Mouse (Mus musculus) intestine, embryonic 14.5 days (tissue): ENCODE data around the gene Uchl4. TPM values are rescaled to one million over a fixed set of nuclear protein-coding genes. Genes with fewer than 3 reads are reported as not detected.

Source experiments
- ATAC-seq: fragments of 200-750 bp; cut with Nextera tagmentation; replicated peaks from 2 replicates; pipeline ENCODE4 v1.8.0; 2017; ENCODE audit warnings: low read depth, moderate number of reproducible peaks, moderate TSS enrichment, moderate library complexity; ENCODE audit not compliant: low FRiP score, low TSS enrichment
- DNase-seq: peaks from one replicate; pipeline ENCODE4 v3.0.0-alpha.2; 2018; ENCODE audit warnings: low spot score
- H3K27ac ChIP-seq: fragments of 300-500 bp; sonication (generic); 2 replicates; pipeline ENCODE4 v1.5.1; 2014; ENCODE audit warnings: low read depth, mild to moderate bottlenecking, control low read depth
- H3K27me3 ChIP-seq: fragments of 300-500 bp; sonication (generic); replicated peaks from 2 replicates; pipeline ENCODE4 v1.6.1; 2014; ENCODE audit warnings: low read length, control low read depth; ENCODE audit not compliant: control insufficient read depth, insufficient read depth
- H3K36me3 ChIP-seq: fragments of 300-500 bp; sonication (generic); 2 replicates; pipeline ENCODE4 v1.6.1; 2014; ENCODE audit warnings: low read length, control low read depth; ENCODE audit not compliant: control insufficient read depth, insufficient read depth
- H3K4me1 ChIP-seq: fragments of 300-500 bp; sonication (generic); replicated peaks from 2 replicates; pipeline ENCODE4 v1.6.1; 2014; ENCODE audit warnings: low read length, control low read depth, mixed read lengths; ENCODE audit not compliant: control insufficient read depth, insufficient read depth
- H3K4me2 ChIP-seq: fragments of 300-500 bp; sonication (generic); 2 replicates; pipeline ENCODE4 v1.6.1; 2014; ENCODE audit warnings: low read length
- H3K4me3 ChIP-seq: fragments of 300-500 bp; sonication (generic); 2 replicates; pipeline ENCODE4 v1.5.1; 2014; ENCODE audit warnings: low read depth, low read length, control low read depth, mixed read lengths
- H3K9ac ChIP-seq: fragments of 300-500 bp; sonication (generic); 2 replicates; pipeline ENCODE4 v1.6.1; 2014; ENCODE audit warnings: mild to moderate bottlenecking, low read length
- H3K9me3 ChIP-seq: fragments of 300-500 bp; sonication (generic); 2 replicates; pipeline ENCODE4 v1.6.1; 2016; ENCODE audit warnings: low read length, control low read depth; ENCODE audit not compliant: control insufficient read depth
- WGBS: fragments of 180-500 bp; shearing (Covaris S2); extraction: QIAGEN DNeasy Blood & Tissue Kit; methylation state at CpG from one replicate; pipeline ENCODE4 v1.1.7; 2014; 5-methylcytosine and 5-hydroxymethylcytosine counted together
- polyA plus RNA-seq: library from polyadenylated mRNA; unstranded; fragments of >200 nt; fragmentation: Nextera tagmentation; extraction: Ambion mirVana; gene quantifications from 2 replicates; pipeline ENCODE4 v1.2.1, GENCODE M21; 2014

Gene Uchl4
- polyA plus RNA-seq, 1 experiment from 2014 or later: 4.2 TPM

DNA sequence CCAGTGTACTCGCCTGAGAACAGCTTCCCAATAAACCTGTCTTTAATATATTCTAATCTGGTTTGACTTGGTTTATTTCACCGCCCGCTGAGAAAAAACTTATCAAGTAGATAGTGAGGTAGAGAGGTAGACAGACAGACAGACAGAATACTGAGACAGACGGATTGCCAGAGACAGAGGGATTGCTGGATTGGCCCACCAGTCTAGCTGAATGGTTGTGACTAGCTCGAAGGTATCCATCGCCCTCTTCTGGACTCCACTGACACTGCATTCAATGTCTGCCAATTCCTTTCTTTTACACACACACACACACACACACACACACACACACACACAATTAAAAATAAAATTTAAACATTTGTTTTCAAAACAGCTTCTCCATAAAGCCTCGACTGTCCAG lies 37.6 kb downstream of the Uchl4 start:
- Histone ChIP-seq H3K4me2 (no peak overlapping the region), H3K27me3 (no peaks in the 10 kb centered on the region), H3K27ac (no peak overlapping the region), H3K4me3 (no peak overlapping the region), H3K4me1 (no peaks in the 10 kb centered on the region), H3K9me3 (no peaks in the 10 kb centered on the region), H3K9ac (no peak overlapping the region), H3K36me3 (no peaks in the 10 kb centered on the region)
- DNase-seq (peak; percentile 65), ATAC-seq (no peak)
- 42% methylated on average over 7 of the region's 7 CpGs for WGBS

DNA sequence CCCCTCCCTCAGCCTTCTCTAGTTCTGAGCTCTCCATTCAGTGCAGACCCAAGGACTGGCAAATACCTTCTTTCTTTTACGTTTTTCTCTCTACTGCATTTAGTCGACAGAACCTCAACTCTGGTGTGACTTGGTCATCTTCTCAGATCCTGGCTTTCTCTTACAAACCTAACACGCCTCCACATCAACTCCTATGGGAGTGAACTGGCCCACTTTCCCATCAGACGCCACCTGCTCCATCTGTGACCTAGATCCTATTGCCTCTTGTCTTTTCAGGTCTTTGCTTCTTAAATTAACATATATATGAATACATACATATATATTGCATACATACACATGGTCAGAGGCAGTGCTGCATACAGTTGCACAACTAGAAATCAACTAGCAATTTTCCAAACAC lies 38.8 kb downstream of the Uchl4 start:
- WGBS: 78% methylated on average over 4 of the region's 4 CpGs
- H3K4me2 ChIP-seq: no peak overlapping the region
- H3K9ac ChIP-seq: no peak overlapping the region
- H3K36me3 ChIP-seq: no peaks in the 10 kb centered on the region
- no peak overlapping the region for H3K27ac ChIP-seq
- ATAC-seq (no peak), DNase-seq (no peak)
- no peaks in the 10 kb centered on the region for H3K27me3 ChIP-seq
- no peaks in the 10 kb centered on the region for H3K4me1 ChIP-seq
- no peaks in the 10 kb centered on the region for H3K9me3 ChIP-seq
- no peak overlapping the region for H3K4me3 ChIP-seq

DNA sequence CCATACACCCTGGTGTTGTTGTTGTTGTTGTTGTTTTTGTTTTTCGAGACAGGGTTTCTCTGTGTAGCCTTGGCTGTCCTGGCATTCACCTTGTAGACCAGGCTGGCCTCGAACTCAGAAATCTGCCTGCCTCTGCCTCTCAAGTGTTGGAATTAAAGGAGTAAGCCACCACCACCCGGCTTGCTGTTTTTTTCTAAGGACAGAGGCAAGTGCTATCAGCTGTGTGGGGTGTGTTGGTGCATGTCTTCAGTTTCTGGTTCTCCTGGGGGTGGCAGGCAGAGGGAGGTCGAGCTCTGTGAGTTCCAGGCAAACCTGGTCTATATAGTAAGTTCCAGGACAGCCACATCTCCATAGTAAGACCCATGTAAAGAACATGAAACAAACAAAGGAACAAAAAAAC lies 39.3 kb downstream of the Uchl4 start:
- no peaks in the 10 kb centered on the region for H3K4me1 ChIP-seq
- H3K27ac ChIP-seq: no peak overlapping the region
- H3K4me3 ChIP-seq: no peak overlapping the region
- no peak for DNase-seq
- H3K9ac ChIP-seq: no peak overlapping the region
- no peaks in the 10 kb centered on the region for H3K27me3 ChIP-seq
- WGBS: 77% methylated on average over 4 of the region's 4 CpGs
- no peak for ATAC-seq
- H3K36me3 ChIP-seq: no peaks in the 10 kb centered on the region
- no peaks in the 10 kb centered on the region for H3K9me3 ChIP-seq
- H3K4me2 ChIP-seq: no peak overlapping the region

DNA sequence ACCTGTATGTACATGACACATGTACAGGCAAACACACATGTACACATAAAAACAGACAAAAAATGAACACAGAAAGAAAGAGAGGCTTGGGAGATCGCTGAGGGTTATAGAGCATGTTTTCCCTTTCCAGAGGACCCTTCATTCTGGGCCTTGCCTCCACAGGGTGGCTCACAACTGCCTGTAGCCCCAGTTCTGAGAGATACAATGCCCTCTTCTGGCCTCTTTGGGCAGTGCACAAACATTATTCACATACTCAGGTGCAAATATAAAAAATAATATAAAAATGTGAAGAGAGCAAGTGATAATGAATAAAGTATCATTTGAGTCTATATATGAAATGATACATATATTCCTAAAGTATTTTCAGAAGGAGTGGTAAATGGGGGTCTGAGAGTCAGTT lies 39.9 kb downstream of the Uchl4 start:
- H3K9me3 ChIP-seq: no peaks in the 10 kb centered on the region
- 61% methylated on average over 1 of the region's 1 CpGs for WGBS

DNA sequence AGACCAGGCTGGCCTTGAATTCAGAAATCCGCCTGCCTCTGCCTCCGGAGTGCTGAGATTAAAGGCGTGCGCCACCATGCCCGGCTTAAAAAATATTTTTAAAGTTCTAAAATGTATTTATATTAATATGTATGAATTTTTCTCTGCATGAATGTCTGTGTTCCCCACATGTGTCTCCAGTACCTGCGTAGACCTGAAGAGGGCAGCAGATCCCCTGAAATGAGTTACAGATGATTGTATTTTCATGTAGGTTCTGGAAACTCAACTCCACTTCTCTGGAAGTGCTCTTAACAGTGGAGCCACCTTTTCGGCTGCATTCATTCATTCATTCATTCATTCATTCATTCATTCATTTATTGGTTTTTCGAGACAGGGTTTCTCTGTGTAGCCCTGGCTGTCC lies 42.7 kb downstream of the Uchl4 start:
- ATAC-seq (no peak), DNase-seq (peak; percentile 86)
- Histone ChIP-seq H3K36me3 (no peaks in the 10 kb centered on the region), H3K4me2 (no peak overlapping the region), H3K4me3 (no peak overlapping the region), H3K9ac (no peak overlapping the region), H3K4me1 (peaks cover 8% of the 10 kb centered on the region), H3K27me3 (no peaks in the 10 kb centered on the region), H3K27ac (no peak overlapping the region), H3K9me3 (no peaks in the 10 kb centered on the region)
- 67% methylated on average over 8 of the region's 8 CpGs for WGBS

More for the DNA sequence above, 39.9 kb downstream of the Uchl4 start:
- H3K27ac ChIP-seq: no peak overlapping the region
- H3K4me1 ChIP-seq: no peaks in the 10 kb centered on the region
- DNase-seq: no peak
- no peak for ATAC-seq
- H3K9ac ChIP-seq: no peak overlapping the region
- H3K27me3 ChIP-seq: no peaks in the 10 kb centered on the region
- no peaks in the 10 kb centered on the region for H3K36me3 ChIP-seq
- no peak overlapping the region for H3K4me3 ChIP-seq
- no peak overlapping the region for H3K4me2 ChIP-seq

DNA sequence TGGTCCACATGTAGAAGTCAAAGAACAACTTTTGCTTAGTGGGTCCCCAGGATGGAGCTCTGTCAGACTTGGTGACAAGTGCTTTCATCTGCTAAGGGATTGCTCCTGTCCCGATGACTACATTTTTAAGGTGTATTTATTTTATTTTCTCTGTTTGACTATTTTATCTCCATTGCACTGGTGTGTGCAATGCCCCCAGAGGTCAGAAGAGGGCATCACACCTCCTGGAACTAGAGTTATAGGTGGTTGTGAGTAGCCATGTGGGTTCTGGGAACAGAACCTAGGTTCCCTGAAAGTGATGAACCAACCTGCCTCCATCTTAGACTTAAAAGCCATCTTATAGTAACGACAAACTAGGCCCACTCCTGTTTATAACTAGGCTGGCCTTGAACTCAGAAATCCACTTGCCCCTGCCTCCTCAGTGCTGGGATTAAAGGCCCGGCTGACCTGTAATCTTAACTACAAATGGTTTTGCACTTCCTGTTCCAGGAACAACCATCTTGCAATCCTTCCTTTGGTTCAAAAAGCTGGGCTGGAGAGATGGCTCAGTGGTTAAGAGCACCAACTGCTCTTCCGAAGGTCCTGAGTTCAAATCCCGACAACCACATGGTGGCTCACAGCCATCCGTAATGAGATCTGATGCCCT lies 43.8 kb downstream of the Uchl4 start:
- no peaks in the 10 kb centered on the region for H3K9me3 ChIP-seq
- no peak overlapping the region for H3K4me3 ChIP-seq
- 91% methylated on average over 6 of the region's 6 CpGs for WGBS
- ATAC-seq: no peak
- DNase-seq: no peak
- H3K4me1 ChIP-seq: peaks cover 11% of the 10 kb centered on the region
- H3K27ac ChIP-seq: no peak overlapping the region
- no peaks in the 10 kb centered on the region for H3K36me3 ChIP-seq
- H3K4me2 ChIP-seq: no peak overlapping the region
- no peak overlapping the region for H3K9ac ChIP-seq
- H3K27me3 ChIP-seq: no peaks in the 10 kb centered on the region

DNA sequence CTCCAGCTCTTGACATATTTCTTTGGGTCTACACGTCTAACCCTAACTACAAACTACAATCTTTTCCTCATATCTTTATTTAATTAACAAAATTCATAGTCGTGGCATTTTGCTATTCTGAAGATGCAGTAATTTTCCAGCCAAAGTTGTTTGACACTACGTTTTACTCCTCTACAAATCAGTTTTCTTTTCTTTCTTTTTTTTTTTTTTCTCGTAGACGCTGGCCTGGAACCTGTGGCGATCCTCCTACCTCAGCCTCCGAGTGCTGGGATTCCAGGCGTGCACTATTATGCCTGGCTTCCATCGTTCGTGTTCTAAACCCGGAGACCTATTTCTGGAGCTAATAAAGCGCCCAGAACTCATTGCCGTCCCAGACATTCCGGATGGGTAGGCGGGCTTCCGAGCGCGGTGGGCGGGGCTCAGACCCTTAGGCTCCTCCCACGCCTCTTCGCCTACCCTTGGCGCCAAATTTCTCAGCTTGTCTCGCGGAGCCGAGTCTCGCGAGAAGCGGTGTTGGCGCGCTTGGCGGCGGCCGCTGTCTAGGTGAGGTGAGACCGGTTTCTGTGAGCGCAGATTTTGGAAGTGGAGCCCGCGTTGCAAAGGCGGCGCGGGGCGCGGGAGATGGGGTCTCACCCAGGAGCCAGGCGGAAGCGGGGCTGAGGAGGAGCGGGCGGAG lies 46.2 kb downstream of the Uchl4 start, which contains the start of gene Tipin:
Gene Tipin, plus strand, starts transcription at position 477 of the 676 bp plus-strand sequence.
- Histone ChIP-seq H3K9ac (peak within 1 kb of the TSS; percentile 99), H3K4me3 (peak within 1 kb of the TSS; percentile 78), H3K9me3 (no peaks in the 10 kb centered on the region), H3K27ac (peak within 1 kb of the TSS; percentile 93), H3K4me2 (peak within 1 kb of the TSS; percentile 85), H3K4me1 (peaks cover 11% of the 10 kb centered on the region), H3K27me3 (no peaks in the 10 kb centered on the region), H3K36me3 (no peaks in the 10 kb centered on the region)
- DNase-seq (peak; percentile 98), ATAC-seq (peak; percentile 91)
- WGBS: 2% methylated on average over 46 of the region's 46 CpGs

DNA sequence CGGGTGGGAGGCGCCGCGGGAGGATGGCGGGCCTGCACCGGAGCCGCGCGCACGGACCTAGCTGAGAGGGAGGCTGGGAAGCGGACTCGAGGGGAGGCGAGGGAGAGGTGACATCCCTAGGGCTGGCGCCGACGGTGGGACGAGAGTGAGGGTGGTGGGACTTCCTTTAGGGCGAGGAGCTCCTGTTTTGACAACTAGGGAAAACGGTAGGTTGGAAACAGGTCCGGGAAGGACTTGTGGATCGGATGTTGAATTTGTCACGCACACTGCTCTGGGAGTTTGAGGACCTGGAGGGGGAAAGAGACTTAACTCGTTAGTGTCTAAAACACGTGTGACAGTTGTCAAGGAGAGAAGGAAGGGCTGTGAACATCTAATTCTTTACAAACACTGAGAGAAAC lies 46.8 kb downstream of the Uchl4 start:
- no peaks in the 10 kb centered on the region for H3K9me3 ChIP-seq
- peak overlapping the region; percentile 99 for H3K9ac ChIP-seq
- H3K27me3 ChIP-seq: no peaks in the 10 kb centered on the region
- WGBS: under 1% methylated on average over 24 of the region's 24 CpGs
- H3K4me2 ChIP-seq: peak overlapping the region; percentile 85
- peak overlapping the region; percentile 93 for H3K27ac ChIP-seq
- DNase-seq (no peak), ATAC-seq (peak; percentile 88)
- peaks cover 11% of the 10 kb centered on the region for H3K4me1 ChIP-seq
- H3K36me3 ChIP-seq: no peaks in the 10 kb centered on the region
- H3K4me3 ChIP-seq: peak overlapping the region; percentile 78
